Mouse (Mus musculus): ENCODE results near the gene Cmc2. TPM values are rescaled to one million over a fixed set of nuclear protein-coding genes. Genes with fewer than 3 reads are reported as not detected.

Gene Cmc2
- total RNA-seq (2021): 10 to 100 TPM; 12.2 to 12.6 TPM
- long read RNA-seq, experiment 1, partial matches to known transcripts: 0 of 6 reads
- long read RNA-seq, experiment 1, other reads (novel, unspliced or antisense): 2 of 6 reads
- long read RNA-seq, experiment 2, transcript Cmc2-205 (4 exons, 1,459 nt): major isoform, 10 of 17 reads
- long read RNA-seq, experiment 2, partial matches to known transcripts: 0 of 17 reads
- long read RNA-seq, experiment 2, other reads (novel, unspliced or antisense): 2 of 17 reads

DNA sequence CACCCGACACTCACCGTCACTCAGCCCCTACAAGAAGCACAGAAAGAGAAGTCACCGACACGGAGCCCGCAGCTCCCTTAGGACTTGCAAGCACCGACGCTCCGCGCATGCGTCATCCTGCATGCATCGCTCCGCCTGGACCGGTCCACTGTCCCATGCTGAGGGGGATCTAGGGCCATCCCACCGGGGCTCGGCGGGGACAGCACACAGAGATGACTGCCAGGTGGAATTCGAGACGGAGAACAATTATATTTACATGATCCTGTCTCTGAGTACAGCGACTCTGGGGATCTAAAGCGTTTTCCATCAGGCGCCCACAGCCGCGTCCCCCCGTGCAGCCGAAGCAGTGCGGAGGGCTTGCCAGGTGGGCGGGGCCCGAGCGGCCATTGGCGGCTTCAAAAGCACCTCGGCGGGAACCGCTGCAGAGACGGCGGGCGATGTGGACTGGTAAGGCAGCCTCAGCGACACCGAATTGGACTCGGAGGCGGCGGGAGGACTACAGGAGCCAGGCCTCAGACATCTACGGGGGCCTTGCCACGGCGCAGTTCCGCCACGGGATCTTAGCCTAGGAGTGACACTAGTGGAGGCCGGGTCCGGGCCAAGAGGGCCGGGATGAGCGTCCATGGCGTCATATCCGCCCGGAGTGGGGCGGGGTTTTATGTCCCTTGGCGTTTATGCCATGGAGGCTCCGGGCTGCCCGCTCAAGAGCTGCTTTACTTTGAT is at the start of gene Cmc2, which contains the start of gene Cenpn:
TSS of gene Cmc2 (minus strand) at position 119 of the 723 bp plus-strand sequence.
TSS of gene Cenpn (plus strand) at position 394 of the 723 bp plus-strand sequence.
- DNase-seq (ENCODE audit: low spot score in 2 of 2): peak; percentile 91 to 97

DNA sequence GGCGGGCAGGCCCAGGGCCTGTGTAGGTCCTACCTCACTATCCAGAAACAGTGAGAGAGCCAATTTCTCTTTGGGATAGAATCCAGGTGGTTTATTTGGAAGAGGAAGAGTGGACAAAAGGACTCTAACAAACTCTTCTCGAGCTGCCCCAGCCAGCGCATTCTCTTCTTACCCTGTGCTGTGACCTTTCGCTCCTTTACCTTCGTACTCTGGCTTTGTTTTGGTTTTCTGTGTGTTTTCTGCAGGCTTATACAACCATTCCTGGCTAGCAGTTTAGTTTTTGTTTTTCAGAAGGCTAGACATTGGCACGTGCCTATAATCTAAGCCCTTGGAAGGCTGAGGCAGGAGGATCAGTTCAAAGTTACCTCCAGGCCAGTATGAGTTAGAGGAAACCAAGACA is 48.3 kb upstream of the Cmc2 start:
- DNase-seq (ENCODE audit: low spot score in 2 of 2): no peak

DNA sequence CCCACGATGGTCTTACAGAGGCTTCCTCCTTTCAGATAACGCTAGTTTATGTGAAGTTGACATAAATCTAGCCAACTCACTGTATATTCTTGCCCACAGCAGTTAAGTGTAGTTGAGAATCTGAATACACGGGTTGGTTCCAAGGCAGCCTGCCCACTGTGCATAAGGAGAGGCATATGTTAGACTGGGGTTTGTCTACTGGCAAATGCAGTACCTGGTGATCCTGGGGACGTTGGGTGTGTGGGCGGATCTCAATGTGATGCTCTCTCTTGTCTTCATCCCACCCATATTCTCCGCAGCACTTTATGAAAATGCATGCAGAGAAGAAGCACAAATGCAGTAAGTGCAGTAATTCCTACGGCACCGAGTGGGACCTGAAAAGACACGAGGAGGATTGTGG is 33.2 kb upstream of the Cmc2 start:
- DNase-seq (ENCODE audit: low spot score in 2 of 2): peak; percentile 34 to 83

DNA sequence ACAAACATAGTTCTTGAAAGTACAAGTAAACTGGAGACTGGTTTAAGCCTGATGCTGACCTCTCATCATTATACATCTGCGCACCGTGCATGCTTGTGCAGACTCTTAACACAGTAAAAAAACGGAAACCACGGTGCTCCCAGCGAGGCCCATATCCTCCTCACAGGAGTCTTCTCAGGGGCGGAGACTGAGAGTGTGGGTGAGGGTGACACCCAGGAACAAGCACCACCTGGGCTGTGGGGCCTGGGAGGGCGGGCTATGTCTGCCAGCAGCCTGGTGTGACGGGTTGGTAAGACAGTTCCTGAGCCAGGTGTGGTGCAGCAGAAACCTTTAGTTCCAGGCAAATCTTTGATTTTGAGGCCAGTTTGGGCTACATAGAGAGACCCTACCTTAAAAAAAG is 31.2 kb upstream of the Cmc2 start:
- DNase-seq (ENCODE audit: low spot score in 2 of 2): no peak

DNA sequence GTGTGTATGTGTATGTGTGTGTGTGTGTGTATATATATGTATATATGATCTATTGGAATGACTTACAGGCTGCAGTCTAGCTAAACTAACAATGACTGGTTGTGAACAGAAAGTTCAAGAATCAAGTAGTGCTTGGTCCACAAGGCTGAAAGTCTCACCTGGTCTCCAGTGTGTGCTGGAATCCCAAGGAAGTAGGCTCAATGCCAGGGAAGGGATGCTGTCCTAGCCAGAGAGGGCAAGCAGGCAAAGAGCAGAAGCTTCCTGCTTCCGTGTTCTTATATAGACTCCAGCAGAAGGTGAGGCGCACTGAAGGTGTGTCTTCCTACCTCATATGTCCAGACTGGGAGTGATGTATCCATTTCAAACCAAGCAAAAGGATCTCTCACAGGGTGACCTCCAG is 30.5 kb upstream of the Cmc2 start:
- no peak for DNase-seq (ENCODE audit: low spot score in 2 of 2)

DNA sequence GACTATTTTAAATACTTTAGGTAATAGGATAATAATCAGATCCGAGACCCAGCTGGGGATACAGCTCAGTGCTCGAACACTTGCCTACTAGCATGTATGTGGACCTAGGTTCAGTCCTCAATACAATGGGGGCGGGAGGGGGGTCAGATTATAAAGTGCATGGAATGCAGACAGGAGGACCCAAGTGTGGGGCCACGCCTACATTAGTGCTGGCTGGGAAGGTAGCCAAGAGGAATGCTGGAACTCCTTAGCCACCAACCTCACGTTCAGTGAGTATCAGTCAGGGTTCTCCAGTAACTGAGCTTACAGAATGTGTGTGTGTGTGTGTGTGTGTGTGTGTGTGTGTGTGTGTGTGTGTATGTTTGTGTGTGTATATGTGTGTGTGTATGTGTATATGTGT is 30.1 kb upstream of the Cmc2 start:
- DNase-seq (ENCODE audit: low spot score in 2 of 2): no peak

DNA sequence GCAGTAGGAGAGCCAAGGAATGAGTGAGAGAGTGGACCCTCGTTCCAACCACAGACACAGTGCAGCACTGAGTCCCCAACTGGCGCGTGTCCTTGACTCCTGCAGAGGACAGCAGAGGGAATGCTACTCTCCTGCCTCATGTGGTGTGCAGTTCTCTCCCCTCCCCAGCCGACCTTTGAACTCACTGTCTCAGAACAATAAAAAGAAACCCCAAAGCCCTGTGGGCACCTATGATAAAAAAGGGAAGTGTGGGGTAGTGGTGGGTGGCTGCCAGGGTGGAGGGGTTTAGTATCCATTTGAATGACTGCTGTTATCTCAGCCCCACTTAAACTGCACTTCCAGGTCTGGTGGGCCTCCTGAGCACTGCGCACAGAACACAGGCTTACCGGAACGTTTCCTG is 26.3 kb upstream of the Cmc2 start:
- DNase-seq (ENCODE audit: low spot score in 2 of 2): no peak

DNA sequence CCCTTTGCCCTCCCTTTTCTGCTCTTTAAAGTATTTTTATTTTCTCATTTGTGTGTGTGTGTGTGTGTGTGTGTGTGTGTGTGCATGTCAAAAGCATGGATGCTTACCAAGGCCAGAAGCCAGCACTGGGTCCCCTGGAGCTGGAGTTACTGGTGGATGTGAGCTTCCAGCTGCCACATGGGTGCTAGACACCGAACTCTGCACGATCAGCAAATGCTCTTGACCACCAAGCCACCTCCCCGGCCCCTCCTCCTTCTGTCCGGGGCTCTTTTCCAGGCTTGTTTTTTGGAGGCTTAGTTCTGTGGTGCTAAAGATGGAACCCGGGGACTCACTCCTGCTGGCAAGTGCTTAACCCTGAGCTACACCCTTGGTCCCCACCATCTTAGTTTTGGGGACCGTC is 25.6 kb upstream of the Cmc2 start:
- DNase-seq (ENCODE audit: low spot score in 2 of 2): no peak

DNA sequence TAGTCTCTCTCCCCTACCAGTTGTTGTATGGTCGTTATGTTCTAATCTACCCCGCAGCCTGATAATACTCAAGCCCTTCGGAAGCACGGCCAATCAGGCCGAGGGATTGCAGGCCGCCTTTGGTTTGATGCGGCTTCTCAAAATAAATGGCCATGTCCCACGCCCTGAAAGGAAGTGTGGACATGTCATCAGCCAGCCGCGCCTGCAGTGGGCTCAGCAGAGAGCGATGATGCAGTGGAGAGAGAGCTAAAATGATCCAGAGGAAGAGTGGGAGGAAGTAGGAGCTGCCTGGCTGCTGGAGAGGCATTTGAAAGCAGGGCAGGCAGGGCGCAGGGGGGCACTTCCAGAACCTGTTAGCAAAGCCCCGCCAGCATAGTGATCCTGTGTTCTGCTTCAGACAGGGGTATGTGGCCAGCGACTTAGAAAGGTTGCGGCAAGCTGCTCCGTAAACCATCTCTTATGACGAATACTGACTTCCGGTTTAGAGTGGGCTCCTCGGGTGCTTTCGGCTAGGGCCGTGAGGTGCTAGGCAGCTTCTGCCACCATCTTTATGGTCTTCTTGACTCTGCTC is 25.1 kb upstream of the Cmc2 start:
- DNase-seq (ENCODE audit: low spot score in 2 of 2): peak in 1 of 2 experiments; percentile 35

DNA sequence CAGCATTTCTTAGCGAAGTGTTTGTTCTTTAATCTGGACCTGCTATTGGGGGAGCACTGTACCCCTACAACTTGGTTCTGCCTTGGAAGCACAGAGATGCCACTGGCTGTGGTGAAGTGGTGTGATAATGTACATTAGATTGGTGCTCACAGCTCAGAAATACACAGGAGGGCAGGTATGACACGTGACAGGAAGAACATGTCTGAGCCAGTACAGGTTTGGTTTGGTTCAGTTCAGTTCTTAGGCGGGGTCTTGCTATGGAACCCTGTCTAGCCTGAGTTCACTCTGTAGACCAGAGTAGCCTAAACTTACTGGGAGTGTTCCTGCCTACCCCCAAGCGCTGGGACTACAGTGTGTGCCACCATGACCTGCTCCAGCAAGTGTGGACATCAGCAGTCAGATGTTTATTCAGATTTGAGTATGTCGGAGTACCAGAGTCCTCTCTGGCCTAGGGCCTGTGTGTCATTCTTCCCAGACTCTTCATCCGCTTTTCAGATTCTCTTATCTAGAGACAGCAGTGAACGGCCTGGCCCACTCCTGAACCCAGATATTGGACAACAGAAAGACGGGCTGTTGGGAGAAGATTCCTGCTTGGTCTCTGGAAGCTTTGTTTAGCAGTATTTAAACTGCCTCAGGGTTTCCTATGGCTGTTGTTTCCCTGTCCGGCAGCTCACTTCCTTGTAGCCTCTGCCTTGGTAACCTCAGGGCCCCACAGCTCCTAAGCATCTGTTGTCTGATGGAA is 24.1 kb upstream of the Cmc2 start:
- DNase-seq (ENCODE audit: low spot score in 2 of 2): no peak

DNA sequence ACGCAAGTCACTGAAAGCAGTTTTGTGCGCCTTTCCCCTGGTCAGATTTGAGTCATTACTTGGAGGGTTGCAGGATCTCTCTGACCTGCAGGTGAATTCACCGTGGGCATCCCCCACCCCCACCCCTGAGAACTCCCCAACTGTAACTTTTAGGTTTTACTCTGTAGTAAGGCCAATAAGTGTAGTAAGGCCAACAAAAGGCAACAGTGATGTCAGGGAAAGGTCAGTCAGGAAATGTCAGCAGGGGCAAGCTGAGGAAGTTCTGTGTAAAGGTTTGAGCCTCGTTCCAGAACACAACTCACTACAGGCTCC is 23.1 kb upstream of the Cmc2 start:
- no peak for DNase-seq (ENCODE audit: low spot score in 2 of 2)

DNA sequence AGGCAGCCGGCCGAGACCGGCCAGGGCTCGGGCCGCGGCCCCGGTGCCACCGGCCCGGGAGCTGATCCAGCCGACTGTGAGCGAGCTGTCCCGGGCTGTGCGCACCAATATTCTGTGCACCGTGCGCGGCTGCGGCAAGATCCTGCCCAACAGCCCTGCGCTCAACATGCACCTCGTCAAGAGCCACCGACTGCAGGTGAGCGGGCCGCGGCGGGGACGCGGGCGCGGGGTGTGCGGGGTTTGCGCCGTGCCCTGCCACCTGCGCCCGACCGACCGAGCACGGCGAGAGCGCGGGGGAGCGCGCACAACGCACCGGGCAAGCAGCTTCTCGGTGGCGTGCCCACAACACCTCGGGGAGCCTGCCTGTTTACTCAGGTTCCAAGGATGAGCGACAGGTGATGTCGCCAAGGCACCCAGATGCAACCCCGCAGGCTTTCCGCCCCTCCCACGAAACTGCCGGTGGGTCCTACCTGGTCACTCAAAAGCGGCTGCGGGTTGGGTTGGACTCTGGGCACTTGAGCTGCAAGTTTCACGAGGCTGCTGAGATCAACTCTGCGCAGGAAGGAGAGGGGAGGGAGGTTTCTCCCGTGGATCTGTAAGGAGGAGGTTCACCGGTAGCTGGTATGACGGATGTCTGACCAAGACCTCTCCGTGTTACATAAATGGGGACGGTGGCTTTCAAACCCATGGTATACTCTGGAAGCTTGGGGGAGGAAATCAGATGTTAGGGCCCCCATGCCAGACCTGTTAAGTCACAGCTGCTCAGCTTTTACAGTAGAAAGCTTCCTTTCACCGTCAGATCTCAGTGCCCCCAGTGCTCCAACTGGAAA is 22.5 kb upstream of the Cmc2 start:
- DNase-seq (ENCODE audit: low spot score in 2 of 2): peak in 1 of 2 experiments; percentile 28

DNA sequence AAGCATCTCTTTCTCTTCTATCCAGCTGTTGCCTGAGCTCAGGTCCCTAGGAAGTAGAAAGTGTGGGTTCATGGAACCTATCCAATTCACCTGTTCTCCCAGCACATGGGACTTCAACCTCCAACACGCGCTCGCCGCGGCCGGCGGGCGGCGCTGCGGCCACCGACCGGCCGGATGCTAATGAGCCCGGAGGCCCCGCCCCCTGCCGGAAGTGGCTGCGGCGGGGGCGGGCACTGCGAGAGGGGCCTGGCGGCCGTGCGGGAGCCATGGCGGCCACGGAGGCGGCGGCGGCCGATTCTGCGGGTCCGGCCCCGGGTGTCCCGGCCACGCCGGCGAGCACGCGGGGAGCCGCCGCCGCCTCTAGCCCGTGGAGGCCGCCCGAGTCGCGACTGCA is 21.9 kb upstream of the Cmc2 start, which contains the start of gene Atmin:
TSS of gene Atmin (plus strand) at position 233 of the 394 bp plus-strand sequence.
- peak; percentile 69 to 77 for DNase-seq (ENCODE audit: low spot score in 2 of 2)

DNA sequence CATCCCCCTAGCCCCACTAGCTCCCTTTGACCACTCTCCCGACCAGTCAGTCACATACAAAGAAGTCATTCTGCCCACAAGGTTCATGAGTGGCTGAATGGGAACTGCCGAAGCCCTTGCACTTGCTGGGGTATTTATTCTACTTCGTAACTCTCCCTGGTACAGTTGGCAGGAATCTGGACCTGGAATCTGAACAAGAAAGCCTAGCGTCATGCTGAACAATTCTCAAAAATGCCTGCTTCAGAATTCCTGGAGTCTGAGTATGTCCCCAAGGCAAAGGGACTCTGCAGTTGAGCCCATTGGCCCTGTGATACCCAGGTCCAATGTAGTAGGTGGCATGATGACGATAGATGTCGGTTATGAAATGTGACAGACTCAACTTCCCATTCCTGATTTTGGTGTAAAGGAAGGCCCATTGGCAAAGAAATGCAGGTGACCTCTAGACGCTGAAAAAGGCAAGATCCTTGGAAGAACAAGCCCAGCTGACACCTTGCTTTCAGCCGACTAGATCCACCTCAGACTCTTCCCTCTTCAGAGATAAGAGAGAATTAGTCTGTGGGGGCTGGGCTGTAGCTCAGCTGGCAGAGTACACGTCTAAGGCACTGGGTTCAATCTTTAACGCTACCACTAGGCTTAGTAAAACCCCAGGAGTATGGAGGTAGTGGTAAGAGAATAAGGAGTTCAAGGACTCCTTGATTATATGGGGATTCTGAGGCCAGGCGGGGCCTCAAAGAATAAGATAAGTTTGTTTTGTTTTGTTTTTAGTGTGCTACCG is 21.2 kb upstream of the Cmc2 start:
- no peak for DNase-seq (ENCODE audit: low spot score in 2 of 2)

DNA sequence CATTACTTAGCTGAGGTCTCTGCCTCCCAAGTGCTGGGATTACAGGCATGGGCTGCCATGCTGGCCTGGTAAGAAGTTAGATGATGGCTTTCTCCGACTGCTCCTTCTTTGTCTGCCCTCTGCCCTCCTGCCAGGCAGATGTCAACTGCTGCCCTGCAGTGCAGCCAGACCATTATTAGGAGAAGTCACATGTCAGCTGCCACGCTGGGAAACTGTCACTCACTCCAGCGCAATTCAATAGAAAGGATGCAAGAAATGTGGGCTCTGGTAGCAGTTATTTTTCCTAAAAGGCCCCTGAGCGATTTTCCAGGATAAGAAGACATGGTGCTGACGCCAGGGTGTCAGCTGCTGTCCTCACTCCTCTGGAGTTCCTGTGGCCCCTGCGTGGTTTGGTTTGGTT is 14.3 kb upstream of the Cmc2 start:
- DNase-seq (ENCODE audit: low spot score in 2 of 2): no peak

DNA sequence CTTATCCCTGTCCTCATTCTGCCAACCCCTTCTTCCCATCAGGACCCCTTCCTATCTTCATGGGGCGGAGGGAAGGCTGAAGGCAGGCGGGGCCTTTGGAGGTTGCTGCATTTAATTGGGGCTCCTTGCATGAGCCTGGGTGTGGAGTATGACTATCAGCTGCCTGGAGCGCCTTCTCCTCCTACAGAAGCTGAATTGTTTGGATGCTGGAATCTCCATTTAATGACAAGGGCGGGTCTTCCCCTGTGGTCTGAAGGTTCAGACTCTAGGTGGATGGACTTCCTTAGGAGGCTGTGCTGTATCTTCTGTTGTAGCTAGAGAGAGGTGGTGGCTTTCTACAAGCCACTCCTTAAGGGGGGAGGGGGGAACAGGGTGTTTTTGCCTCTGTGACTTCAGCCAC is 13.7 kb upstream of the Cmc2 start:
- DNase-seq (ENCODE audit: low spot score in 2 of 2): no peak

DNA sequence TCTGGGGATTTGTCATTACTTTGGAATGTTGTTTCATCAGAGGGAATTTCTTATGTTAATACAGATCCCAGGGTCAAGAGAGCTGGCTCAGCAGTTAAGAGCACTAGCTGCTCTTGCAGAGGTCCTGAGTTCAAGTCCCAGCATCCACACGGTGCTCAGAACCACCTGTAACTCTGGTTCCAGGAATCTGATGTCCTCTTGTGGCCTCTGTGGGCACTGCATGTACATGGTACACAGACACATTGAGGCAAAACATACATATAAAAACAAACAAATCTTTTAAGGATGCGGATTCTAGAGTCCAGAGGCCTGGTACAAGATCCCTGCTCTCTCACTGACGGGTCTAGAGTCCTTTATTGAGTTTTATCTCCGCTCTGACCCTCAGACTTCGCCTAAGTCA is 7.3 kb upstream of the Cmc2 start:
- no peak for DNase-seq (ENCODE audit: low spot score in 2 of 2)

DNA sequence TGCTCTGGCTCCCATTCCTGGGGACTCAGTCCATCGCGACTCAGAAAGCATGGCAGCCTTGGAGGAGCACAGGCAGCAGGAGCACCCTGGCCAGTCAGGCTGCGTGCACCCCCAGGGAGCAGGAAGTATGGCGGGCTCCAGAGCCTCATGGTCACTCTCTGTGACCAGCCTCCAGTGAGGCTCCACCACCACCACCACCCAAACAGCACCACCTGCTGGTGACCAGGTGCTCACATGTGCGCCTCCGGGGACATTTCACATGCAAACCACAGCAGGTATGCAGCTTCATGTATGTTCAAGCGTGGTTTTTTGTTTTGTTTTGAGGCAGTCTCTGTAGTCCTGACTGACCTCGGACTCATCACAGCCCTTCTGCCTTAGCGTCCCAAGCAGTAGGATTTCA is 6.6 kb upstream of the Cmc2 start:
- no peak for DNase-seq (ENCODE audit: low spot score in 2 of 2)

DNA sequence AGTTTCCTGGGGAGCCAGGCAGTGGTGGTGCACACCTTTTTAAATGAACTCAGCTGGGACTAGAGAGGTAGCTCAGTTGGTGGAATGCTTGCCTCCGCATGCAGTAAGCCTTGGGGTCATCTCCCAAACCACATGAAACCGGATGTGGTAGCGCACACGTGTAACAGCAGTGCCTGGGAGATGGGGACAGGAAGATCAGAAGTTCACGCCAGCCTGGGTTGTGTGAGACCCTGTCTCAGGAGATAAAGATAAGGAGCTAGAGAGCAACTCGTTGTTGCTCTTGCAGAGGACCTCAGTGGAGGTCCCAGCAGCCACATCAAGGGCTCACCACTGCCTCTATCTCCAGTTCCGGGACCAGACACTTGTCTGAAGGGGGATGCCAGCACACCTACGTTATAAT is 2.3 kb upstream of the Cmc2 start:
- no peak for DNase-seq (ENCODE audit: low spot score in 2 of 2)

DNA sequence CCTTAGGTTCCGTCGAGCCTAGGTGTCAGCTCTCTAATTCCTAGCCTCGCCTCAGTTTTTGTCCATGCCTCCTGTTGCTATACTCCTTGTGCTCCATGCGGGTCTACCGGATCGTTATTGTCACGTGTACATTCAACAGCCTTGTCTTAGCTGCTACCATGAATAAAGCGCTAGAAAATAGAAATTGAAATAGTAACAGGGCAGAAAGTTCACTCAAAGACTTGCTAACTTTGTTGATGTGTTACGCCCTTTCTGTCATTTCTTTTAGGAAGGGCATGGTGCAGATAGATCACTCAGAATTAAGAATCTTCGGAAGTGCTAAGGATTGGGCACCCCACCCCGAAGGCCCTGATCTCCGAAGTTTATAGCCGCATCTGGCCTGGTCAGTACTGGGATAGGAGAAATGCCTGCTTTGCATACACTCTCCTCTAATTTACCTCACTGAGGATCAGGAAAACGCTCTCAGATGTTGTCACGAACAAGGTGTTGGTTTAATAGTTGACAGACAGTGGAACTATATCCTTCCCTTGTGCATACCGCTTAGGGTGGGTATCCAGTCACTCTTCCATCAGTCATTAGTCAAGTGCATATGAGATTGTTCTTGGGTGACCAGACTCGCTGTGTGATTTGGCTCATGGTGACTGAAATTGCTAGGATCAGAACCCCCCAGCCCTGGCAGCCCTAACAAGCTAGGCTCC is 954 bp upstream of the Cmc2 start:
- no peak for DNase-seq (ENCODE audit: low spot score in 2 of 2)

Measured in layer of hippocampus, postnatal 14 days (tissue).